Mouse (Mus musculus) heart, postnatal 4 days (tissue): Measurements from ENCODE around the gene Nin. TPM values are rescaled to one million over a fixed set of nuclear protein-coding genes. Genes with fewer than 3 reads are reported as not detected.

Experiments
- DNase-seq: peaks from one replicate; pipeline ENCODE4 v3.0.0; 2021
- total RNA-seq, 2 experiments: library from RNA; stranded (reverse); gene quantifications; 2 replicates each; pipeline ENCODE4 v1.2.3; 2021

The Nin gene
- 10 to 100 TPM; 41.3 to 42.0 TPM for total RNA-seq

DNA sequence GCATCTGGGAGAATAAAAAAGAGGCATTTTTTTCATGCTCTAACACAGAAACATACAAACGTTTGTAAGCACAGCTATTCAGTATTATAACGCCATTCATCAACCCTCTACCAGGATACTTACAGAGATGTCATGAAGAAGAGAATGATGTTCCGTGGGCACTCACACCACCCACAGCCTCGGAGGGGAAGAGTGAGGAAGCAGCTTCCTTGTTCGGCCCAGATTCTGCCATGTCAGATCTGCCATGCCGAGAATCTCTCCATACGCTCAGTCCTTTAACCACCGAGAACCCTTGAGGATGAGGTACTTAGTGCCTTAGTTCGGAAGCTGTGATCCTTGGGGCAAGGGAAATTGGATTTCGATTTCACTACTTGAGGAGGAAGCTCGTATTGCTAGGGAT lies at the start of gene Nin:
Gene Nin (minus strand): TSS at position 367 of the 400 bp plus-strand sequence.
- no peak for DNase-seq

DNA sequence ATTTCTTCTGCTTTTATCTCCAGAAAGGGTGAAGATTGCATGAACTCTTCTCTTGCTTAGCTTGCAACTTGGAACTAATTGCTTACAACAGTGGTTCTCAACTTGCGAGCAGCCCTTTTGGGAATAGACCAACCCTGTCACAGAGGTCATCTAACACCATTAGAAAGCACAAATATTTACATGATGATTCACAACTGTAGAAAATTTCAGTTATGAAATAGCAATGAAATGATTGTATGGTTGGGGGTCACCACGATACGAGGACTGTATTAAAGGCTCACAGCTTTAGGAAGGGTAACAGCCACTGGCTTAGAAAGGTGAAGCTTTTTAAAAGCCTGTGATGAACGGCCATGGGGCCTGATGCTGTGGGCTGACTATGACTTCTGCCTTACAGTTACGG lies 47.5 kb upstream of the Nin start:
- DNase-seq = no peak

DNA sequence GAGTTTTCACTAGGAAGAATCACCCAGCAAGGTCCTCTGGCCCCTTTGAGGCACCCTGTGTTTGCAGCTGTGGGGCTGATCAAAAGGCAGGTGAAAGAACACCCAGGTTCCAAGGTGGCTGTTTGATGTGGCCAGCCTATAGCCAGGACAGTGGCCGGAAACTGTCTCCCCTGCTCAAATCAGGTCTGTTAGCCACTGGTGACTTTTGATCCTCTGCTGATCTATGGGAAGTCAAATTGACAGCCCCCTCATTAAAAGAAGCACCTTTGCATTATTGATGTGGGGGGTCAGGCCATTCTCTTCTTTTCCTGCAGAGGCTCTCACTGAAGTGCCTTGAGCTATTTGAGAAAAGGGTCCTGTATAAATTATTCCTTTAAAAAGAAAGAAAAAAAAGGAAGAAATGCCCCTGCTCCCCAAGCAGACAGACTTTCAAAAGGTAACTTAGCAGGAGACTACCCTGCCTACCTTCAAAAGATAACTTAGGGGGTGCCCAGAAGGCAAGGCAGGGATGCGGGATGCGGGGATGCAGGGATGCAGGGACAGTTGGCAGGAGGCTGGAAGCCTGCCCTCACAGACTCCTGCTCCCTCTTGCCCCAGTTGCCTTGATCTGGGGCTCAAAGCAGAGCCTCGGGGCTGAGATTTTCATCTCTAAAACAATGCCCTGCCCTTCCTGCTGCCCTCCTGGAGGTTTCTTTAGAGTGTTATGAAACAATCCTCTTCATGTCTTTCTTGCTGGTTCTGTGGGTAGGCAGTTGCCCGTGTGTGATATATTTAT lies 44.0 kb upstream of the Nin start:
- no peak for DNase-seq

DNA sequence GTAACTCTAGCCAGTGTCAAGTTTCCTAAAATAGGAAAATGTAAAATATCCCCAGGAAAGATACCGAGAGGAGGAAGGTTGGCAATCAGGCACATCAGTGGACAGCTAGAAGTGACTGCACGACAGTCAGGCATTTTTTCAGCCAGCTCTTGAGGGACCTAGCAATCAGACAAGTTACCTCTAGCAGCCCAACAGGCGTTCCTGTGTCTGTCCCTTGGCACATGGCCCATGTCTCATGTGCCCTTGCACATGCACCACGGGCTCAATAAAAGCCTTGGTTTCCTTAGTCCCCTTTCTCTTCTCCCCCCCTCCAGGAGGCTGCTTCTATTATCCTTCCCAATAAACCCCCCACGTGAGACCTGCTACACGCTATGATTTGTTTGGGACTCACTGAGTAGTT lies 42.7 kb upstream of the Nin start:
- peak; percentile 21 for DNase-seq

DNA sequence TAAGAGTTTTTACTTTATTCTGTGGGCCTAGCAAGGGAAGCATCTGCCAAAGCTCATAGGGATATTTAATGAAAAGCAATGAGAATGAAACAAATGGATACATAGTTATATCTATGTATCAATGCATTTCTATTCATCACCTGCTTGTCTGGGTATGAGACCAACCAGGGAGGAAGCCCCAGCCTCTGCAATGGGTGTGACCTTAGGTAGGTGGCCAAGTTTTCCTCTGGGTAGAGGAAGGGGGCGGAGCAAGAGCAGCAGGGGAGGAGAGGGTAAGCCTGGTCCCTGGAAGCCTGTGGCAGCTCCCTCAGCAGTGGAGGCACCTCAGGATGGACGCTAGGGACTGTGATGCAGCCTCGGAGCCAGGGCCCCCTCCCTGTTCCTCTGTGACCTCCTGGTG lies 40.3 kb upstream of the Nin start, which contains the start of gene Abhd12b:
Gene Abhd12b (plus strand): TSS at position 301 of the 400 bp plus-strand sequence.
- no peak for DNase-seq

DNA sequence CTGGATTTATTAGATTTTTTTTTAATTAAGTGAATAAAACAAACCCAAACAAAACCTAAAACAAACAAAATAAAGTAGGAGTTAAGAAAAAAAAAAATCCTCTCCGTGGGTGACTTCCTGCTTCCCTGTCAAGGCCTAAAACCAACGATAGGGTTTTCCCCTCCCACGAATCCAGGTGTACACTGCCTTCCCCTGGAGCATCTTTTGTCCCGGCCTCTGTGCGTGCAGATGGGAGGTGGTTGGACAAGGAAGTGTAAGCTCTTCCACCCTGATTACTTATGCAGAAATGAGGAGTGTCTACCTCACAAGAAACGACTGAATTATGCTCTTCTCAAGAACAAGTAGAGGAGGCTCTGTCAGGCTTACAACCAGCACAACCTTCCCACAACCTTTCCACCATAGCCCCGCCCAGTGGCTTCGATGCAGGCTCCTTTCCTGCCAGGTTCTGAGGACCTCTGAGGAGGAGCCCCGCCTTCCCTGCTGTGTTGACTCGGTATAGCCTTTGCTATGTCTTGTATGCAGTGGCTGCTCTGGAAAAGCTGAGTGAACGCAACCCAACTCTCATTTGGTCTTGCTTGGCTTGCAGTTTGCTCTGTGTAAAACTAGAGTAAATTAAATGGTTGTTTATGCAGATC lies 35.2 kb upstream of the Nin start:
- DNase-seq = no peak

DNA sequence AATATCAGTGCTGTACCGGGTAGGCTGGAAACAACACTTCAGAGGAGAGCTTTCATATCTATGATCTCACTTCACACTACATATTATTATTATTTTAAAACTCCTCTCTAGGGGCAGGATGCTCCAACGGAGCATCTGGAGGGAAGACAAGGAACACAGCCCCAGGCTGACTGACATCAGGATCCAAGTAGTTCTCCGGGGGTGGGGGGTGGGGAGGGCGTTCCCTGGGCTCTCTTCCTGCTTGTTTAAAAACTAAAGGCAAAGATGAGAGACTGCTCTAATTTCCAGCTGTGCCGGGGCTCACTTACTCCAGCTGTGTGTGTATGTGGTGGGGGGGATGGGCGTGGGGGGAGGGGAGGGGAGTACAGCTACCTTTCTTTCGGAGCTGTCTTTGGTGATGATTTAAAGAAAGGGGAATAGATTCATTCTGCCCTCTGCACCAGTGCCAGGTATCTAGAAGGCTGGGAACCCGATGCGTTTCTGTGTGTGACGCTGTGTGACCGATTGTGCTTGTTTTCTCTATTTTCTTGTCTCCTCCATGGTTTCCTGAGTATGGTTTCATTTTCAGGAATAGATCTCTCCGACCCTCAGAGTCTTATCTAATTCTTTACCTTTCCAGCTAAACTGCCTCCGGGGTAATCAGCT lies 34.6 kb upstream of the Nin start:
- DNase-seq = peak; percentile 14

DNA sequence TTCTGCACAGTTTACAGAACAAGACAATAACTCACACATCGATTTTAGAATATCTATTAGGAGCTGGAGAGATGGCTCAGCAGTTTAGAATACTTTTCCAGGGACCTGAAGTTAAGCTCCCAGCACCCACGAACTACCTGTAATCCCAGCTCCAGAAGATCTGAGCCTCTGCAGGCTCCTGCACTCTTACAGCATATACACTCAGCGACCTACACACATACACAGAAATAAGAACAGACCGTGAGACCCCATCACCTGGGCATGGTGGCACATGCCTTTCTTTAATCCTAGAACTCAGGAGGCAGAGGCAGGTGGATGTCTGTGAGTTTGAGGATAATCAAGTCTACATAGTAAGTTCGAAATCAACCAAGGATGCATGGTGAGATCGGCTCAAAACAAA lies 32.1 kb upstream of the Nin start:
- no peak for DNase-seq

DNA sequence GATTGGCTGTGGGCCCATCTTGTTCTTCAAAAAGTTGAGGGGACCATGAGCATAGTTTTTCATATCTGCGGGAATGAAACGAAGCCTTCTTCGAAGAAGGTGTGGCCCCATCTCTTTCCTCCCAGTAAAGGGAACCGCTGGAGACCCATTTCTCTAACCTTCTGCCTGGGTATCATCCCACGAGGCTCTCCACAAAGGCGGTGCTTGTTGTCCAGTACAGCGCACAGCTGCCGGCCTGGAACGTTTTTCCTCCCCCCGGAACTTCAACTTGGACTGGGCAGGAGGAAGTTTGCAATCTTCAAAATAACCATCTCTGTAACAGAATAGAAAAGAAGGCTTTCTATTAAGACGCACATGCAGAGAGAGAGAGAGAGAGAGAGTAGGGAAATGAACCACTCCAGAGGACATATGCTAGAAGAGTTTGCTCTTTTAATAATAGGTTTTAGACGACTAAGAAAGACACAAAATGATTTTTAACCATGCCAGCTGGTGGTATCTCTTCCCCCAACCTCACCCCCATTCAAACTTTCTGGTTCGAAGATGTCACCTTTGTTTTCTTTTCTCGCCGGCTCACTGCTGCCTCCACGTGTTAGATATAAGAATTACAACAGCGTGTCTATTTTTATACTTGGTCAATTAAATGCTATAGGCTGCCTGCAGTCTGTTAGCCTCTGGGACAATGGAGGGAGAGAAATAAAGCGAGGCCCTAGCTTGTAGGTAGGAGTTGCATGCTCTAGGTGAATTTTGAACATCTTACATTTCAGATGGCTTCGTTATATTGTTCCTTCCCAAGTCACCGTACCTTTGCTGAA lies 31.3 kb upstream of the Nin start:
- DNase-seq = peak; percentile 76

DNA sequence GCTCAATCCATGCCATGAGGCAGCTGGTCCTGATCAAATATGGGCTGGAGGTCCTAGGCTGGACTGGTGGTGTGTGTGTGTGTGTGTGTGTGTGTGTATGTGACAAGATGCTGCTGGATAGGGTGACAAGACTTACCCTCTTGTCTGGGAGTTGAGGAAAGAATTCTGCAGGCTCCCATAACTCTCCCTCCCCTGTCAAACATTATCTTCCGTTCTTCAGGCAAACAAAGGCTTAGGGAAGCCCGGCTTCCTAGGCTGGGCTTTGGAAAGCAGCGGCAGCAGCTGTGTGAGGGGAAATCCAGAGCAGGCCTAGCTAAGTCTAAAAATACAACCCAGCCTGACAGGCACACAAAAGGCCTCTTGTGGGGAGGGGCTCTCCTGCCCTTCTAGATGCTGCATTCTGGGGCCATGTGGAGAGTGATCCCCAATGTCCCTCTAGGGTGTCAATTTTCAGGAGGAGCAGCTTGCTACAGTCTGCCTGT lies 30.6 kb upstream of the Nin start:
- DNase-seq = peak; percentile 29

DNA sequence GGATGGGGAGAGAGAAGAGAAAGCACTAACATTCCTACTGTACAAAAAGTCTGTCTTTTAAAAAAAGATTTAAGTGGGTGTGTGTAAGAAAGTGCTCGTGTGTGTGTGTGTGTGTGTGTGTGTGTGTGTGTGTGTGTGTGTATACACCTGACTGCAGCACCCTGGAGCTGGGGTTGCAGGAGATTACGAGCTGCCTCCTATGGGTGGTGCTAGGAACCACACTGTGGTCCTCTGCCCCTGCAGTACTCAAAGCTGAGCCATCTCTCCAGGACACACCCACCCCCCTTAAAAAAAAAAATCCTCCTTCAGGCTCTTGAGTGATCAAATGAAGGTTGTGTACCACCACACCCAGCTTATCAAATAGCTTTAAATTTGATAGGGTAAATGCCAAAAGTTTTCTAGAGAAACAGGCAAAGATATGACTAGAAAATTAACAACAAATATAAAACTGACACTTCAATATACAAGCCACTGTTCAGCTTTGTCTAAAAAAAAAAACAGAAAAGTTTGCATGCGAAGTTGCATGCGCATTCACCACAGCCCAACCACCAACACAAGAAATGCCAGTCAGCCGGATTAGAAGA lies 27.6 kb upstream of the Nin start:
- DNase-seq = no peak

DNA sequence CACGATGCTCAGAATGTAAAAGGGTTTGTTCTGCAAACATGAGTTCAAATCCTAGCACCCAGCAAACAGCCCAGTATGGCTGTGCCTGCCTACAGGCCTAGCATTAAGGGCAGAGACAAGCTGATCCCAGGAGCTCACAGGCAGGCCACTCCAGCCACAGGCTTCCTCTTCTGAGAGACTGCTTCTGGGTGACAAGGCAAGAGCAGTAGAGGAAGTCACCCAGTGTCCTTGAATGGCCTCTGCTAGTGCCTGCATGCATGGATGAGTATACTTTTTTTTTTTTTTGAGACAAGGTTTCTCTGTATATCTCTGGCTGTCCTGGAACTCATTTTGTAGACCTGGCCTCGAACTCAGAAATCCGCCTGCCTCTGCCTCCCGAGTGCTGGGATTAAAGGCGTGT lies 27.0 kb upstream of the Nin start:
- no peak for DNase-seq

DNA sequence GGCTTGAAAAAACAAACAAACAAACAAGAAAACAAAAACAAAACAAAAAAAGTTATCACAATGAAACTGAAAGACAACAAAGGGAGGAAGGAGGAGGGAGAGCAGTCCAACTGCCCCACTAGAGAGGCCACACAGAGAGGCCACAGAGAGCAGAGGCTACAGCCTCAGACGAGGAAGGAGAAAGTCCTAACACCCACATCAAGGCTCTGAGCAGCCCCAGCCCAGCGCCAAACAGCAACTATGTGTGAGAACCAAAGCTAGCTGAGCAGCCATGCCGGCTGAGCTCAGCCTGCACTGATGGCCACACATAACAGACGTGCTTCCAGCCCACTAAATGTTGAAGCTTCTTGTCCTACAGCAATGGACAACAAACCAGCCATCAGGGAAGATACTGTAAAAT lies 26.4 kb upstream of the Nin start:
- DNase-seq = no peak

DNA sequence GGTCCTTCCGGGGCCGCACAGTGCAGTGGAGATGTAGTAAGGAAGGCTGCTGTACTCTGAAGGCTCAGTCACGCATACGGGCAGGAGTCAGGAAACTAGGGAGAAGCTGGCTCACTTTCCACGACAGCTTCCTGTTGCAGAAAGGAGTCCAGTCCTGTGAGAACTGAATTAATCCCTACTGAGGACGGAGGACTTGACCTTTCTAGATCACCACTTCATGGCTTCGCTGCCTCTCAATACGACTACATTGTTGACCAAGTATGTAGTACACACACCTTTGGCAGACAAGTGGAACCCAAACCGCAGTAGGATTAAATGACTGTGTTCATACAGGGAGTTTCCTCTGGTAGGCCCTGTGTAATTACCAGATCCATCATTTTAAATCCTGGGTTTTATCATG lies 24.1 kb upstream of the Nin start:
- DNase-seq = no peak

DNA sequence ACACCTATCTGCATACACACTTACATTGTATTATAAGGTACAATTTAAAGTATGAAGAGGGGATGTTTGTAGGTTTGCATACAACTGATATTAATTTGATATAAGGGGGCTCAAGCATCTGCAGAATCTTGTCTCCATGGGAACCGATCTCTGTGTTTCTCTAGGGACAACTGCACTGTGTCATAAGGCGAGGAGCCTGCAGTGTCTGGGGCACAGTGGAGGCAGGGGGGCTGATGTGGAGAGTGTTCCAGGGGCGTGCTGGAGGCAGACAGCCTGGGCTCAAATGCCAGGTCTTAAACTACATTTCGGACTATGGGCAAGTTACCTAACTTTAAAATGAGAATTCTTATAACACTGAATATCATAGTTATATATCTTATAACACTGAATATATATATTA lies 23.6 kb upstream of the Nin start:
- DNase-seq = no peak

DNA sequence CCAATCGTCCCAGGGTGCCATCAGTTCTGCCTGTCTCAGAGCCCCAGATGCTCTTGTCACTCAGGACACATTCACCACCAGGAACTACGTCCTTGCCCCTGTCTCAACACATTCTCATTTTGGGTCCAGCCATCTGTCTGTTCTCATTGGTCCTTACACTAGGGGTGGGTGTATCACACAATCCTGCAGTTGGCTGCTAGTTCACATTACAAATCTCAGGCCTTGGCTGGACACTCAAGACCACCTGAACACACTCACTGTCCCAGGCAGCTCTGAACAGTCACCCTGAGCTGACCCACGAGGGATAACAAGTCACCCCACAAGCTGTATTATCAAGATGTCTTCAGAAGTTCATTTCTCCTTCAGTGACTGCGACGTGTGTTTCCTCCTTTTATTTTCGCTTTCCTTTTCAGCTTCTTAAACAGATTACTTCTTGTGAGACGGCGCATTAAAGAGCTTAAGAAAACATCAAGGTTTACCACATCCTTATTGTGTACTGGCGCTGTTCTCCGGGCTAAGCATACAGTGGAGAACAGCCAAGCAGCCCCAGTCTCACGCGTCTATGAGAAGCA lies 22.8 kb upstream of the Nin start:
- no peak for DNase-seq

DNA sequence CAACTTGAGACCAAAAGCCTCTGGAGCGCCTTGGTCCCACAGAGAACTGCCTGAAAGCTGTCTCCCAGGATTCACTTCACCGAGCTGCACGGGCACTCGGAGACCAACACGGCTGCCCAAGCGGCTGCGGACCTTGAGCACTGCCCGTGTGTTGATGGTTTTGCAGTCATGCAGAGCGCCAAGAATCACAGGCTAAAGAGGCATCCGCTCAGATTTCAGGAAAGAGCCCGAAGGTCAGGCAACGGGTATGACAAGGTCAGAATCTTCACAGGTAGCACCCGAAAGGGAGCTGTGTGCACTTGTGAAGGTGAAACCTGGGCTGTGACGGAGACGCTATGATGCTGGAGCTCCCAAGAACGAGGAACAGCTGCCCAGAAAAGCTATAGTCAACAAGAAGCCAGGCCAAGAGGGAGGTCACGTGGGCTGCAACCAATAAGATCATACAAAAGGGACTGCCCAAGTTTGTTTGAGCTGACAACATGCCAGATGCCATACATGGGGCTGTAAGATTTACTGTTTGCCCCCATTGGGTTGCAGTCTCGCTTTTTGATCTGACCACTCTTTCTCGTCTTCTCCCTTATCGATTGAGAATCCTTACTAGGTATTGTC lies 21.2 kb upstream of the Nin start:
- no peak for DNase-seq

DNA sequence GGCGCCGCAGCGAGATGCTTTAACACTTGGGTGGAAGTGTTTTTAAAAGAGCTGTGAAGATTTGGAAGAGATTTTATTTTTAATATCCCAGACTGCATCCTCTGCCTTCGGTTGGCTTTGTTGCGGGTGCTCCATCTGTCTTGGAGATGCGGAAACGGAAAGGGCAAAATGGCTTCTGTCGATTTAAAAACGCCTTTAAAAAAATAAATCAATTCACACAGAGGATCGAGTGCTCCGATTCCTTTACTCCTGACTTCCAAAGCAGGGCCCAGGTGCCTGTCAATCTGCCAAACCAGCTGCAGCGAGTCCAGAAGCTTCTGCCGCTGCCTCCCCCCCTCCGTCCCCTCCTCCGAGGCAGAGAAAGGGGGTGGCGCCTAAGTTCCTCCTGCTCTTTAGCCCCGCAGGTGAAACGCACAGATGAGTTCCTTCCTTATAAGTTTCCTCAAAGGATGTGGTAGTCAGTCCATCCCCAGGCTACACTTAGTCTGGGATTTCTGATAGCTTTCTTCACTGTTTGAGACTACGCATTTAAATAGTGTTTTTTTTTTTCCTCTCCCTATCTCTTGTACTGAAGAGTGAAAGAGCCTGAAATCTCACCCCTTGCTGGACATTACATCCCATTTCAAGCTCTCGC lies 17.6 kb upstream of the Nin start:
- DNase-seq = peak; percentile 41

DNA sequence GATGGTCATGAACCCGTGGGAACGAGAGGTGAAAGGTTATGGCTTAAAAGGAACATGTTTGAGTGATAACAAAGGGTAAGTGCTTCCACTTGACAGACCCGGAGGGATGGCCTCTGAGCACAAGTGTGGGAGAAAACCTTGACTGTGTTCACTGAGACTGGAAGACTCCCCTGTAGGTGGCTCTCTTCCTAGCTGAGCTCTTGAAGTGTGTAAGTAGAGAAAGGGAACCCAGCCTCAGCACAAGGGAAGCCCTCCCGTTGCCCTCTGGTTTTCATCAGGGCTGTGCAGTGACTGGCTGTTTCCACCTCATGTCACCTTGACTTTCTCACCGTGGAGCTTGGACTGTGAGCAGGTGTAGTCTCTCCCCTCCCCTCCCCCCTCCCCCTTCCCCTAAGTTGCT lies 15.6 kb upstream of the Nin start:
- DNase-seq = no peak

DNA sequence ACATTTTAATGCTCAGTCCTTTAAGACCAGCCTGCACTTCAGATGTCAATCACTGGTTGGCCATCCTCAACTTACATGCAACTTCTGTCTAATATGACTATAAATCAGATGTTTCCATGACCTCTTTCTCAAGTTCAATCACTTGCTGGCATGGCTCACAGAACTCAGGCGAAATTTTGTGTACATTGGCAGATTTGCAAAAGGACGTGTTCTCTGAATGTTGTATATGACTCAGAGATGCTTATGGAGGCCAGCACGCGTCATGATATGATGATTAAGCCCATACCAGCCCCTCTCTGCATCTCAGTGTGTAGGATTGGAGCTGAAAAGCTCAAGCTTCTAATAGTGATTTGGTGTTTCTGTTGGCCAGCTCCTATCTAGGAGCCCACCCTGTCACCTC lies 13.1 kb upstream of the Nin start:
- no peak for DNase-seq

DNA sequence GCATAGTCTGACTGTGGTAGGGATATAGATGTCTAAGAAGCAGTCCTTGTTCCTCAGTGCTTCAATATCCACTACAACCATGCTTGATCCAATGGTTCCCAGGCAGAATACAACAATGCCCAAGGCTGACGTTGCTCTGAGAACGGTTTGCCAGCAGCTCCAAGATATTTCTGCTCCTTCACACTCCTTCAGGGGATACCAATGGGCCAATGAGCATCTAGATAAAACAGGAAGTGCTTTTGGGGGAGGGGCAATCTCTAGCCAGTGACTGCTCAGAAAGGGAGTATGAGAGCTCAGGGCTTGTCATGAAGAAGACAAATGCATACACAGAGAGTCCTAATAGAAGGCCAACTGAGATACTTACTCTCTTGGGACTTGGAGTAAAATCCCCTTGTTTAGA lies 6.0 kb upstream of the Nin start:
- DNase-seq = no peak
